Mouse (Mus musculus): ENCODE data around the gene Antxr2. TPM values are rescaled to one million over a fixed set of nuclear protein-coding genes. Genes with fewer than 3 reads are reported as not detected.

Gene Antxr2
- total and polyA plus RNA-seq, 2 experiments from 2014 or later: 1.9 to 5.1 TPM

DNA sequence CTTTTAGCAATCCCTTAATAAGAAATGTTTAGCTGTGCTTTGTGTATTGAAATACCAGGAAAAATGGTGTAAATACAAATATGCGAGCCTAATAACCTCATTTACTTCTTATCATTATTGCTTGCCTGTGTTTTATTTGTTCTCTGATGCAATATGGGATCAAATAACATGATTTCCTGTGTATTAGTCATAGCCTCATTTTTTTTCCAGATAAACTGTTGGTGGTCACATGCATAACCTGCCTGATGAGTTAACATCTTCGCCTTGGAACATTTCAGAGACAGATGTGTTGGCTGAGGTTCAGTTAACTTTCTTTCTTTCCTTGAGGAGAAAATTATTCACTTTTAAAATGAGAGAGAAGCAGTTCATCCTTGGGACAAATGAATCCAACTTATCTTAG is 162.9 kb downstream of the Antxr2 start:
- Histone ChIP-seq H3K4me1 (ENCODE audit: insufficient read depth) (no peaks in the 10 kb centered on the region), H3K4me2 (ENCODE audit: low read depth) (no peak overlapping the region), H3K36me3 (ENCODE audit: insufficient read depth) (no peaks in the 10 kb centered on the region), H3K4me3 (ENCODE audit: low read depth, low read length) (no peak overlapping the region), H3K27me3 (ENCODE audit: insufficient read depth, low read length) (no peaks in the 10 kb centered on the region), H3K9ac (no peak overlapping the region), H3K27ac (ENCODE audit: low read depth, low read length) (no peak overlapping the region), H3K9me3 (ENCODE audit: low read length) (no peaks in the 10 kb centered on the region)
- ATAC-seq: no peak
- DNase-seq: no peak
- TF ChIP-seq CTCF (IDR thresholded peaks at IDR 0.05; ENCODE audit: low read depth): no peak
- 88% methylated on average over 2 of the region's 2 CpGs for WGBS

GRCm38 (mm10) chr5:97866975-97867374 is 163.9 kb downstream of the Antxr2 start:
- Histone ChIP-seq H3K27ac (ENCODE audit: low read depth, low read length) (no peak overlapping the region), H3K27me3 (ENCODE audit: insufficient read depth, low read length) (no peaks in the 10 kb centered on the region), H3K4me1 (ENCODE audit: insufficient read depth) (no peaks in the 10 kb centered on the region), H3K9me3 (ENCODE audit: low read length) (no peaks in the 10 kb centered on the region), H3K36me3 (ENCODE audit: insufficient read depth) (no peaks in the 10 kb centered on the region), H3K4me3 (ENCODE audit: low read depth, low read length) (no peak overlapping the region), H3K9ac (no peak overlapping the region), H3K4me2 (ENCODE audit: low read depth) (no peak overlapping the region)
- whole genome bisulfite sequencing: 88% methylated on average over 3 of the region's 3 CpGs
- DNase-seq (no peak), ATAC-seq (no peak)
- TF ChIP-seq CTCF (IDR thresholded peaks at IDR 0.05; ENCODE audit: low read depth): no peak

GRCm38 (mm10) chr5:97857101-97857500 is 173.7 kb downstream of the Antxr2 start:
- H3K4me2 ChIP-seq (ENCODE audit: low read depth): no peak overlapping the region
- H3K27ac ChIP-seq (ENCODE audit: low read depth, low read length): no peak overlapping the region
- no peak overlapping the region for H3K9ac ChIP-seq
- no peaks in the 10 kb centered on the region for H3K4me1 ChIP-seq (ENCODE audit: insufficient read depth)
- DNase-seq: no peak
- ATAC-seq: no peak
- H3K9me3 ChIP-seq (ENCODE audit: low read length): no peaks in the 10 kb centered on the region
- H3K4me3 ChIP-seq (ENCODE audit: low read depth, low read length): no peak overlapping the region
- no peaks in the 10 kb centered on the region for H3K27me3 ChIP-seq (ENCODE audit: insufficient read depth, low read length)
- no peaks in the 10 kb centered on the region for H3K36me3 ChIP-seq (ENCODE audit: insufficient read depth)
- no peak for TF ChIP-seq CTCF (IDR thresholded peaks at IDR 0.05; ENCODE audit: low read depth)

DNA sequence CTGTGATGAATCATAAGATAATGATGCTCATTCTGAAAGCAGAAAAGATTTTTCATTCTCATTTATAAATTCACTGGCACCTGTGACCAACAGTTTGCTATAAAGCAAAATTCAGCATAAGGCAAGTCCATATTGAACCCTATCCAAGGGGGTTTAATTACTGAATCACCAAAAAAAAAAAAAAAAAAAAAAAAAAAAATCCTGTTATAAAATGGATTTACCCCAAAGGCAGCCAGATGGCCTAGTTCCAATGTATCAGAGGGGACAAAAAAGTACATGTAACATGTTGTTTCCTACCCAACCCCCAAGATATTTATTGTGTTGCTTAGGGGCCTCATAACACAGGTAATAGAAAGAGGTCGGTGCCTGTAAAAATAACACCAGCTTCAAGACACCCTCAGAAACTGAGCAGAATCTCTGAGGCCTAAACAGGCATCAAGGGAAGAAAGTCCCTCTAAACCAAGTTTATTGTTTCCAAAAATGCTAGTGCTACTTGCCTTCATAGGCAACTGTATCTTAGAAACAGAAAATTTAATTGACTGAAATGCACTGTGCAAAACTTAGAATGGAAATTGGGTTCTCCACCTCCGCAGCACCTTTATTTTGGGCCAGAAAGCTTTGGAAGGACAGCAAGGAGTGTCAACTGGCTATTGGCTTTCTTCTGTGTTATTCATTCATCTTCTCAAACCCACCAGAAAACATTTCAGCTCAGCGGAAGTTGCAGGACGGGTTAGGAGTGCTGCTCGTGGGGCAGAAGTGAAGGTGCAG is 178.7 kb downstream of the Antxr2 start:
- ATAC-seq: no peak
- no peaks in the 10 kb centered on the region for H3K27me3 ChIP-seq (ENCODE audit: insufficient read depth, low read length)

DNA sequence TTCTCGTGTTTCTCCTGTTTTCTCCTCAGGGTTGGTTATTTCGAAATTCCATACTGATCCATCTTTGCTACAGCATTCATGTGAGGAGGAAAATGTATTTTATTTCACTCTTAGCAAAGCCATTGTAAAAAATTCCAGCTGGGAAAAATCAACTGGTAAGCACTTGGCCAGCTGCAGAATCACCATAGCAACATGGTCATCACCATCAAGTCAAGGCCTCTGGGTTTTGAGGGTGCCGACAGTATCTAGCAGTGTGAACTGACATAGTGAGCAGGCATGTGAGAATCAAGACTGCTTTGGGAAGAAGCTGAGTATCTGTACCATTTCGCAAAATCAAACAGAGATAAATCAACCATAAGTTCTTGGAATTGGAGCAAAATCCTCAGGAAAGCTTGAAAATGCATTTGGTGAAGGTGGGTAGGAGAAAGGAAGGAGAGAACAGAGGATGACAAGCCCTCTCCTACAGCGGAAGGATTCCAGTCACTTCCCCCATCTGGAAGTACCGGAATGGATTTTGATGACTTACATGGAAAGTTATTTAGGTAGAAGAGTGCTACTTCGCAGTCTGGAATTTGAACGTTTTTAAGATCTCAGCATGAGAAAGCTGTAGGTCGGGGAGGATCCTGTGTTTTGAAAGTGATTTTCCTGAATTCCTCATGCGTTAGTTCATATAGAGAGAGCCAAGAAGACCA is 183.5 kb downstream of the Antxr2 start:
- no peak for ATAC-seq
- H3K9ac ChIP-seq: no peak overlapping the region
- no peak overlapping the region for H3K4me3 ChIP-seq (ENCODE audit: low read depth, low read length)
- H3K27ac ChIP-seq (ENCODE audit: low read depth, low read length): no peak overlapping the region
- no peaks in the 10 kb centered on the region for H3K9me3 ChIP-seq (ENCODE audit: low read length)
- no peak for TF ChIP-seq CTCF (IDR thresholded peaks at IDR 0.05; ENCODE audit: low read depth)
- no peaks in the 10 kb centered on the region for H3K27me3 ChIP-seq (ENCODE audit: insufficient read depth, low read length)
- no peak overlapping the region for H3K4me2 ChIP-seq (ENCODE audit: low read depth)
- 87% methylated on average over 10 of the region's 10 CpGs for WGBS
- H3K36me3 ChIP-seq (ENCODE audit: insufficient read depth): no peaks in the 10 kb centered on the region
- DNase-seq: no peak
- H3K4me1 ChIP-seq (ENCODE audit: insufficient read depth): no peaks in the 10 kb centered on the region

More for the DNA sequence above, 178.7 kb downstream of the Antxr2 start:
- no peaks in the 10 kb centered on the region for H3K9me3 ChIP-seq (ENCODE audit: low read length)
- TF ChIP-seq CTCF (IDR thresholded peaks at IDR 0.05; ENCODE audit: low read depth): no peak
- H3K36me3 ChIP-seq (ENCODE audit: insufficient read depth): no peaks in the 10 kb centered on the region
- DNase-seq: peak; percentile 45
- no peak overlapping the region for H3K9ac ChIP-seq
- no peak overlapping the region for H3K27ac ChIP-seq (ENCODE audit: low read depth, low read length)
- no peak overlapping the region for H3K4me3 ChIP-seq (ENCODE audit: low read depth, low read length)
- no peak overlapping the region for H3K4me2 ChIP-seq (ENCODE audit: low read depth)
- 83% methylated on average over 5 of the region's 5 CpGs for WGBS
- H3K4me1 ChIP-seq (ENCODE audit: insufficient read depth): no peaks in the 10 kb centered on the region

GRCm38 (mm10) chr5:97846503-97846902 is 184.3 kb downstream of the Antxr2 start:
- no peak for TF ChIP-seq CTCF (IDR thresholded peaks at IDR 0.05; ENCODE audit: low read depth)
- H3K27ac ChIP-seq (ENCODE audit: low read depth, low read length): no peak overlapping the region
- no peak overlapping the region for H3K9ac ChIP-seq
- no peak for ATAC-seq
- H3K4me3 ChIP-seq (ENCODE audit: low read depth, low read length): no peak overlapping the region
- no peaks in the 10 kb centered on the region for H3K36me3 ChIP-seq (ENCODE audit: insufficient read depth)
- H3K9me3 ChIP-seq (ENCODE audit: low read length): no peaks in the 10 kb centered on the region
- no peak overlapping the region for H3K4me2 ChIP-seq (ENCODE audit: low read depth)
- no peaks in the 10 kb centered on the region for H3K4me1 ChIP-seq (ENCODE audit: insufficient read depth)
- WGBS: 91% methylated on average over 2 of the region's 2 CpGs
- DNase-seq: no peak
- no peaks in the 10 kb centered on the region for H3K27me3 ChIP-seq (ENCODE audit: insufficient read depth, low read length)

DNA sequence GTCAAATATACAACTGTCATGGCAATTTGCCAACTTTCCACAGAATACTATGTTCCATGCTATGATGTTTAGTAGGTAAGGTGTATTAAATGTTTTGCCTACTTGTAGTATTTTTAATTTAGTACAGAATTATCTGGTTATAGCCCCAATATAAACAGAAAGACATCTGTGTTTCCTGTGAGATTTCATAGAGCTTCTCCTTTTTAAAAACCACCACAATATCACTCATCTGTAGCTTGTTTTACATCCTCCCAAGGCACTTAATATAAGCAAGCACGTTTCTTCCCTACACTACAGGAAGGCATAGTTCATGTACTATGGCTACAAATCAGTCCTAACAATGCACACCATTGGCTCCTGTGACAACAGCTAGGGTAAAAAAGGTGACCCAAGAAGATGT is 188.8 kb downstream of the Antxr2 start:
- ATAC-seq (no peak), DNase-seq (no peak)
- Histone ChIP-seq H3K9me3 (ENCODE audit: low read length) (no peaks in the 10 kb centered on the region), H3K27me3 (ENCODE audit: insufficient read depth, low read length) (no peaks in the 10 kb centered on the region), H3K9ac (no peak overlapping the region), H3K4me2 (ENCODE audit: low read depth) (no peak overlapping the region), H3K4me3 (ENCODE audit: low read depth, low read length) (no peak overlapping the region), H3K4me1 (ENCODE audit: insufficient read depth) (no peaks in the 10 kb centered on the region), H3K36me3 (ENCODE audit: insufficient read depth) (no peaks in the 10 kb centered on the region), H3K27ac (ENCODE audit: low read depth, low read length) (no peak overlapping the region)
- TF ChIP-seq CTCF (IDR thresholded peaks at IDR 0.05; ENCODE audit: low read depth): no peak
- WGBS: 77% methylated on average over 1 of the region's 1 CpGs

Measured in forebrain, postnatal 0 days (tissue).